Mouse (Mus musculus) small intestine, adult 2 months (tissue): Measurements from ENCODE around the gene Vsir. TPM values are rescaled to one million over a fixed set of nuclear protein-coding genes. Genes with fewer than 3 reads are reported as not detected.

Experiments
- H3K27ac ChIP-seq: fragments of 200-500 bp; 2 replicates; pipeline ENCODE4 v1.5.1; 2012; ENCODE audit warnings: low read depth, low read length, control low read depth, inconsistent platforms; ENCODE audit not compliant: insufficient read depth
- H3K27me3 ChIP-seq: fragments of 200-500 bp; 2 replicates; pipeline ENCODE4 v1.6.1; 2012; ENCODE audit warnings: mild to moderate bottlenecking, moderate library complexity, low read length, inconsistent platforms; ENCODE audit not compliant: control insufficient read depth, insufficient read depth
- H3K36me3 ChIP-seq: fragments of 200-500 bp; 2 replicates; pipeline ENCODE4 v1.6.1; 2012; ENCODE audit warnings: mild to moderate bottlenecking, low read length, control low read depth, inconsistent platforms; ENCODE audit not compliant: control insufficient read depth, insufficient read depth
- H3K4me1 ChIP-seq: fragments of 200-500 bp; 2 replicates; pipeline ENCODE4 v1.6.1; 2012; ENCODE audit warnings: low read length, inconsistent platforms, mixed read lengths; ENCODE audit not compliant: control insufficient read depth, insufficient read depth, insufficient read length
- H3K4me3 ChIP-seq: fragments of 200-500 bp; 2 replicates; pipeline ENCODE4 v1.5.1; 2012; ENCODE audit warnings: low read depth, mild to moderate bottlenecking, control low read depth, inconsistent platforms, low read length, moderate library complexity
- CTCF ChIP-seq: fragments of 200-500 bp; IDR thresholded peaks from 2 replicates; pipeline ENCODE4 v1.5.1; 2012; ENCODE audit warnings: low read depth, mild to moderate bottlenecking, control low read depth, inconsistent platforms, low read length, moderate library complexity, mixed read lengths; ENCODE audit not compliant: insufficient replicate concordance, insufficient read length; ENCODE audit errors: extremely low read depth
- POLR2A ChIP-seq: fragments of 200-500 bp; IDR thresholded peaks from 2 replicates; pipeline ENCODE4 v1.6.1; 2012; ENCODE audit warnings: low read depth, mild to moderate bottlenecking, control low read depth, inconsistent platforms, low read length, moderate library complexity
- WGBS: fragments of 180-500 bp; shearing (Covaris S2); methylation state at CpG from one replicate; pipeline ENCODE4 v1.1.7; 2018; 5-methylcytosine and 5-hydroxymethylcytosine counted together
- polyA plus RNA-seq: library from polyadenylated mRNA; depleted of rRNA; stranded (reverse); fragments of >200 nt; gene quantifications from 2 replicates; pipeline ENCODE4 v1.2.3, GENCODE M21; 2012

Gene Vsir
- polyA plus RNA-seq, 1 experiment: 25.6 TPM

- Histone ChIP-seq H3K36me3 (0 out of 2 replicates have a peak, but pooled peaks cover 2% of the 10 kb centered on the region), H3K27me3 (no peaks in the 10 kb centered on the region), H3K4me1 (peaks cover 23% of the 10 kb centered on the region), H3K4me3 (no peak overlapping the region), H3K27ac (no peak overlapping the region)
- 94% methylated on average over 4 of the region's 4 CpGs for WGBS
- TF ChIP-seq POLR2A: no peak
- TF ChIP-seq CTCF: no peak
Measured at GRCm38 (mm10) chr10:60354003-60354325, 7.3 kb downstream of the Vsir start.

- TF ChIP-seq POLR2A: no peak
- no peak for TF ChIP-seq CTCF
- H3K36me3 ChIP-seq: peaks cover 3% of the 10 kb centered on the region
- H3K4me3 ChIP-seq: no peak overlapping the region
- 67% methylated on average over 11 of the region's 11 CpGs for WGBS
- H3K27me3 ChIP-seq: no peaks in the 10 kb centered on the region
- H3K4me1 ChIP-seq: peaks cover 21% of the 10 kb centered on the region
- H3K27ac ChIP-seq: peak overlapping the region; percentile 23
Measured at GRCm38 (mm10) chr10:60354881-60355677, 8.4 kb downstream of the Vsir start.

GRCm38 (mm10) chr10:60357441-60357840 is 10.8 kb downstream of the Vsir start:
- no peak overlapping the region for H3K27ac ChIP-seq
- H3K4me1 ChIP-seq: peaks cover 10% of the 10 kb centered on the region
- TF ChIP-seq POLR2A: no peak
- no peak for TF ChIP-seq CTCF
- peaks cover 4% of the 10 kb centered on the region for H3K36me3 ChIP-seq
- H3K4me3 ChIP-seq: no peak overlapping the region
- H3K27me3 ChIP-seq: no peaks in the 10 kb centered on the region
- WGBS: 92% methylated on average over 4 of the region's 4 CpGs

- no peak for TF ChIP-seq POLR2A
- TF ChIP-seq CTCF: no peak
- Histone ChIP-seq H3K36me3 (peaks cover 4% of the 10 kb centered on the region), H3K27ac (no peak overlapping the region), H3K4me3 (no peak overlapping the region), H3K4me1 (peaks cover 9% of the 10 kb centered on the region), H3K27me3 (no peaks in the 10 kb centered on the region)
- WGBS: 91% methylated on average over 14 of the region's 14 CpGs
Measured at GRCm38 (mm10) chr10:60357901-60358300, 11.2 kb downstream of the Vsir start.

- Histone ChIP-seq H3K27me3 (no peaks in the 10 kb centered on the region), H3K4me1 (peaks cover 9% of the 10 kb centered on the region), H3K36me3 (peaks cover 4% of the 10 kb centered on the region), H3K4me3 (no peak overlapping the region), H3K27ac (no peak overlapping the region)
- WGBS: 76% methylated on average over 4 of the region's 4 CpGs
- TF ChIP-seq CTCF (no peak), POLR2A (no peak)
Measured at GRCm38 (mm10) chr10:60358776-60359175, 12.1 kb downstream of the Vsir start.

GRCm38 (mm10) chr10:60361615-60362309 is 15.1 kb downstream of the Vsir start:
- Histone ChIP-seq H3K27ac (peak overlapping the region; percentile 7), H3K27me3 (no peaks in the 10 kb centered on the region), H3K36me3 (peaks cover 4% of the 10 kb centered on the region), H3K4me1 (peaks cover 3% of the 10 kb centered on the region; the same call in 1 of the 2 replicates), H3K4me3 (no peak overlapping the region)
- TF ChIP-seq POLR2A (no peak), CTCF (no peak)
- WGBS: 38% methylated on average over 12 of the region's 12 CpGs

GRCm38 (mm10) chr10:60362310-60362628 is 15.6 kb downstream of the Vsir start:
- H3K36me3 ChIP-seq: peaks cover 4% of the 10 kb centered on the region
- no peaks in the 10 kb centered on the region for H3K27me3 ChIP-seq
- no peak for TF ChIP-seq POLR2A
- no peak for TF ChIP-seq CTCF
- no peak overlapping the region for H3K4me3 ChIP-seq
- peak overlapping the region; percentile 7 for H3K27ac ChIP-seq
- WGBS: 56% methylated on average over 2 of the region's 2 CpGs
- H3K4me1 ChIP-seq: peaks cover 3% of the 10 kb centered on the region; the same call in 1 of the 2 replicates
